In genomic region chr14:117303901-117304722, GRCm38 (mm10) we compare ENCODE assay signal across 19 mouse cellular contexts.
"Had no signal": no experiment of that assay in that cellular context is flagged by ENCODE, and none has a peak within 500 bp of the region (broad histone marks: within the 10 kb centered on the region; RNA-seq: fewer than 3 reads in every experiment).

No protein-coding gene starts in this region.

- H3K27me3 ChIP-seq: liver, embryonic 13.5 days; liver, embryonic 15.5 days; lung, embryonic 15.5 days; neural tube, embryonic 13.5 days; neural tube, embryonic 15.5 days had no signal

- DNase-seq: liver, embryonic 13.5 days; liver, postnatal 0 days; lung, adult 2 months; lung, postnatal 10 days; lung, postnatal 4 days; retina, postnatal 1 day; right cerebral cortex, adult 18-20 months; right cerebral cortex, postnatal 25 days; right cerebral cortex, postnatal 4 days; spleen, adult 18-20 months; thymus, adult 18-20 months; thymus, postnatal 14 days; thymus, postnatal 36 days had no signal

- H3K4me3 ChIP-seq: liver, embryonic 13.5 days; liver, embryonic 15.5 days; lung, embryonic 15.5 days; myocyte; neural tube, embryonic 13.5 days; neural tube, embryonic 15.5 days had no signal

- H3K9ac ChIP-seq: liver, embryonic 13.5 days; liver, embryonic 15.5 days; liver, postnatal 0 days; lung, embryonic 15.5 days; neural tube, embryonic 13.5 days; neural tube, embryonic 15.5 days had no signal

- H3K27ac ChIP-seq: liver, embryonic 13.5 days; liver, embryonic 15.5 days; lung, embryonic 15.5 days; neural tube, embryonic 13.5 days; neural tube, embryonic 15.5 days had no signal

- H3K36me3 ChIP-seq: liver, embryonic 13.5 days; liver, embryonic 15.5 days; lung, embryonic 15.5 days; neural tube, embryonic 13.5 days; neural tube, embryonic 15.5 days had no signal

- H3K9me3 ChIP-seq: liver, embryonic 13.5 days; liver, embryonic 15.5 days; lung, embryonic 15.5 days; neural tube, embryonic 13.5 days; neural tube, embryonic 15.5 days had no signal

- ATAC-seq: liver, postnatal 0 days had no signal

- H3K4me2 ChIP-seq: liver, embryonic 11.5 days; liver, embryonic 13.5 days; liver, embryonic 15.5 days; lung, embryonic 15.5 days; neural tube, embryonic 13.5 days; neural tube, embryonic 15.5 days had no signal

- H3K4me1 ChIP-seq: liver, embryonic 13.5 days; liver, embryonic 15.5 days; lung, embryonic 15.5 days; neural tube, embryonic 13.5 days; neural tube, embryonic 15.5 days had no signal
